Mouse (Mus musculus) neural tube, embryonic 11.5 days (tissue): ENCODE results near the gene Zfp692. TPM values are rescaled to one million over a fixed set of nuclear protein-coding genes. Genes with fewer than 3 reads are reported as not detected.
A peak's percentile ranks its signal among the peaks of the same experiment; 100 is the strongest.
"Not testable (repeated sequence)": the region's sequence is repeated elsewhere in the genome, so short reads cannot be mapped to it uniquely, and the experiment has no call there.

Experiments used
- ATAC-seq: fragments of 200-750 bp; cut with Nextera tagmentation; 2 replicates; pipeline ENCODE4 v1.8.0; 2017; ENCODE audit warnings: moderate number of reproducible peaks, mild to moderate bottlenecking, moderate TSS enrichment, moderate library complexity; ENCODE audit not compliant: insufficient read depth, low FRiP score, low TSS enrichment
- DNase-seq: peaks from one replicate; pipeline ENCODE4 v3.0.0-alpha.2; 2015; ENCODE audit warnings: low spot score
- H3K27ac ChIP-seq: fragments of 300-500 bp; sonication (generic); 2 replicates; pipeline ENCODE4 v1.5.1; 2014; ENCODE audit warnings: low read depth, mild to moderate bottlenecking, low read length
- H3K27me3 ChIP-seq: fragments of 300-500 bp; sonication (generic); 2 replicates; pipeline ENCODE4 v1.6.1; 2014; ENCODE audit warnings: mild to moderate bottlenecking, low read length, mixed read lengths; ENCODE audit not compliant: control insufficient read depth, insufficient read depth
- H3K36me3 ChIP-seq: fragments of 300-500 bp; sonication (generic); 2 replicates; pipeline ENCODE4 v1.6.1; 2014; ENCODE audit warnings: mild to moderate bottlenecking, low read length, moderate library complexity, mixed read lengths; ENCODE audit not compliant: control insufficient read depth, insufficient read depth
- H3K4me1 ChIP-seq: fragments of 300-500 bp; sonication (generic); 2 replicates; pipeline ENCODE4 v1.6.1; 2014; ENCODE audit warnings: low read length, mixed read lengths; ENCODE audit not compliant: control insufficient read depth, insufficient read depth
- H3K4me2 ChIP-seq: fragments of 300-500 bp; sonication (generic); 2 replicates; pipeline ENCODE4 v1.6.1; 2014; ENCODE audit warnings: low read depth, mild to moderate bottlenecking, moderate library complexity
- H3K4me3 ChIP-seq: fragments of 300-500 bp; sonication (generic); 2 replicates; pipeline ENCODE4 v1.5.1; 2014; ENCODE audit warnings: low read depth, low read length
- H3K9ac ChIP-seq: fragments of 300-500 bp; sonication (generic); 2 replicates; pipeline ENCODE4 v1.6.1; 2014; ENCODE audit warnings: mild to moderate bottlenecking, low read length
- H3K9me3 ChIP-seq: fragments of 300-500 bp; sonication (generic); 2 replicates; pipeline ENCODE4 v1.6.1; 2016; ENCODE audit warnings: low read length; ENCODE audit not compliant: control insufficient read depth
- WGBS: fragments of 180-500 bp; shearing (Covaris S2); extraction: QIAGEN DNeasy Blood & Tissue Kit; methylation state at CpG from one replicate; pipeline ENCODE4 v1.1.7; 2014; 5-methylcytosine and 5-hydroxymethylcytosine counted together
- polyA plus RNA-seq: library from polyadenylated mRNA; unstranded; fragments of >200 nt; fragmentation: Nextera tagmentation; extraction: Ambion mirVana; gene quantifications from 2 replicates; pipeline ENCODE4 v1.2.1, GENCODE M21; 2014

The Zfp692 gene
- polyA plus RNA-seq, 1 experiment from 2014 or later, result 15.0 TPM

DNA sequence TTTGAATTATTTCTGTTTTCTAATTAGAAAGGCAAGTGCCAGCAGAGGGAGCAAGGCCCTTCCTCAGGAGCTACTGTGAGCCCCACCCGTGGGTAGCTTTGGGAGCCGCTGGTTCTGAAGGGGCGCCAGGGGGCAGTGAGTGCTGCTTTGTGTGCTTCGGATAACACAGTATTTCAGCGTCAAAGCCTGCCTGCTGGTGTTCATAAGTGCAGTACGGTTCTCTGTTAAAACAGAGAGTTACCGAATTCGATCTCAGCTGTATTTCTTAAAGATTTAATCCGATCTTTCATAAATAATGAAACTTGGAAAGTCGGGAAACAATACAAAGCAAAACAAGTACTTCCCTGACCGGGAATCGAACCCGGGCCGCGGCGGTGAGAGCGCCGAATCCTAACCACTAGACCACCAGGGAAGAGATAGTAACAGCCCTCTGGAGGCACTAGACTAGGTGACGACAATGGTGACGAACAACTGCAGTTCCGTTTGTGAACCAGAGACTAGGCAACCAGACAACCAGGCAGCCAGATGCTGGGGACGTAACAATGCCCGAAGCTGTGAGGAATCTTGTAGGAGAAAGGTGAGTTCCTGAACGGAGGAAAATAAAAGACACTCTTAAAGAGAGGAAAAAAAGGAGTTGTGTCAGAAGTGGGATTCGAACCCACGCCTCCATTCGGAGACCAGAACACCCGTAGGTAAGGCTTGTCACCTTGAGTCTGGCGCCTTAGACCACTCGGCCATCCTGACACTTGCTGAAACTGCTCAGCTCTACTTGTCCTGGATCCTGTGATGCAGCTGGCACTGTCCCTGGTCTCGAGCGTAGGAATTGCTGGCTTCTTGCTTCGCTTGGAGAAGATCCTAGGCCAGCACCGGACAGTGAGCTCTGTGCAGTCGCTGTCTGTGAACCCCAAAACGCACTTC, 4.8 kb upstream of the Zfp692 start:
- under 1% methylated on average over 36 of the region's 36 CpGs for WGBS
- H3K4me1 ChIP-seq, result peaks cover 6% of the 10 kb centered on the region; the same call in 1 of the 2 replicates
- H3K4me2 ChIP-seq, result peak overlapping the region; percentile 50
- no peaks in the 10 kb centered on the region for H3K27me3 ChIP-seq
- H3K9ac ChIP-seq, result peak overlapping the region; percentile 53
- no peaks in the 10 kb centered on the region for H3K9me3 ChIP-seq
- H3K4me3 ChIP-seq, result peak overlapping the region; percentile 47
- peak overlapping the region; percentile 84 for H3K27ac ChIP-seq
- H3K36me3 ChIP-seq, result no peaks in the 10 kb centered on the region
- ATAC-seq (peak; percentile 93), DNase-seq (peak; percentile 99)

DNA sequence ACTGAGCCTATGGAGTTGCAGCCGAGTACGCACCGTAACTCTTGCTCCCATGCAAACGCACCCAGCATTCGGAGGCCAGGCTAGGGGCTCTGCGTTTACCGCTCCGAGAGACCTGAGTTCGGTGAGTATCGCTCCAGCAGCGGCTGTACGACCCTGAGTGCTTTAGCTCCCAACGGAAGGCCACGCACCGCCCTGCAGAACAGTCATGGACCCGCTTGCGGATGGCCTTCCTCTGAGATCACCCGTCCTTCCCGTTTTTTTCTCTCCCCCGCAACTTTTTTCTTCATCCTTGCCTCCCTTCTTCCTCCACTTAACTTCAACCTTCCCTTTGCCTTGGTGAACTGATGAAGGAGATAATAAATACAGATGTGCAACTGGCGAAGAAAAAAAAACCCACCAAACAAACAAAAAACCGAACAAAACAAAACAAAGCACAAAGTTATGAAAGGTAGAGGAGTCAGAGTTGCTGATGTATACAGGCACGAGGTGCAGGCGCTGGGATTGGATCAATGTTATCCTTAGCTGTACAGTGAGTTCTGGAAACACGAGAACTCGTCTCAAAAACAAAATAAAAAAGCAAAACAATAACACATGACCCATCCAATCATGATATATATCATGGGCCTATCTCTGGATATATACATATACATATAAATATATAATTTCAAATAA, 4.0 kb upstream of the Zfp692 start:
- Histone ChIP-seq H3K27ac (peak overlapping the region; percentile 84), H3K4me1 (peaks cover 14% of the 10 kb centered on the region), H3K36me3 (no peaks in the 10 kb centered on the region), H3K4me2 (peak overlapping the region; percentile 50), H3K9me3 (no peaks in the 10 kb centered on the region), H3K27me3 (no peaks in the 10 kb centered on the region), H3K4me3 (peak overlapping the region; percentile 47), H3K9ac (peak overlapping the region; percentile 53)
- DNase-seq (no peak), ATAC-seq (peak; percentile 51)
- WGBS, result under 1% methylated on average over 26 of the region's 26 CpGs

DNA sequence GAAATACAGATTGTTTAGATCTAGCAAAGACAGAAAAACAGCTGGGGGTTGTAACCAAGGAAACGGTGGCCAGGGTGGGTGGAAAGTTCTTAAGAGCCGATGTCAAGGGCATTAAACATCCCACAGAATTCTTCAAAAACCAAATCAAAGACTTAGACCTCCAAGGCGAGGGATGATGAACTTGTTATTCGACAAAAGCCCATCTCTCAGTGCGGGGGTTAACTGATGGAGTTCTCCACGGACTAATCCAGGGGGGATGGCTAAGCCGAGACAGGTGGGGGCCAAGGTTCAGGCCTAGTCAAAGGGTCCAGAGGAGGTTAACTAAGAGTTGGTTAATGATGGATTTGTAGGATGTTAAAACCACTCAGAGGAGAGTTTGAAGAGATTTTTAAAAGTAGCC, 3.3 kb upstream of the Zfp692 start:
- ATAC-seq (no peak), DNase-seq (peak; percentile 18)
- WGBS, result 27% methylated on average over 7 of the region's 7 CpGs
- Histone ChIP-seq H3K9ac (no peak overlapping the region), H3K4me3 (peak overlapping the region; percentile 15; the same call in 1 of the 2 replicates), H3K27me3 (no peaks in the 10 kb centered on the region), H3K27ac (no peak overlapping the region), H3K36me3 (no peaks in the 10 kb centered on the region), H3K4me2 (peak overlapping the region; percentile 31), H3K9me3 (no peaks in the 10 kb centered on the region), H3K4me1 (peaks cover 15% of the 10 kb centered on the region)

DNA sequence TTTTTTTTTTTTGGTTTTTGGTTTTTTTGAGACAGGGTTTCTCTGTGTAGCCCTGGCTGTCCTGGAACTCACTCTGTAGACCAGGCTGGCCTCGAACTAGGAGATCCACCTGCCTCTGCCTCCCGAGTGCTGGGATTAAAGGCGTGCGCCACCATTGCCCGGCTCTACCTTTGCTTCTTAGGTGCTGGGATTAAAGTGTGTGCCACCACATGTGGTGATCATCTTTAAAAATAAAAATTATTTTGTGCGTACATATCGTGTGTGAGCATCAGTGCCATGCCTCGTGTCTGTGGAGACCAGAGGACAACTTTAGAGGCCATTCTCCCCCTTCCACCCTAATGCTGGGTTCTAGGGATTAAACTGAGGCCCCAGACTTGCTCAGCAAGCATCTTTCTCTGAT, 1.6 kb upstream of the Zfp692 start:
- not testable (repeated sequence) for H3K27ac ChIP-seq, DNase-seq, H3K9ac ChIP-seq, ATAC-seq, H3K9me3 ChIP-seq, H3K4me2 ChIP-seq, H3K27me3 ChIP-seq, H3K4me3 ChIP-seq, H3K36me3 ChIP-seq
- H3K4me1 ChIP-seq, result peaks cover 15% of the 10 kb centered on the region
- WGBS, result 94% methylated on average over 8 of the region's 8 CpGs

DNA sequence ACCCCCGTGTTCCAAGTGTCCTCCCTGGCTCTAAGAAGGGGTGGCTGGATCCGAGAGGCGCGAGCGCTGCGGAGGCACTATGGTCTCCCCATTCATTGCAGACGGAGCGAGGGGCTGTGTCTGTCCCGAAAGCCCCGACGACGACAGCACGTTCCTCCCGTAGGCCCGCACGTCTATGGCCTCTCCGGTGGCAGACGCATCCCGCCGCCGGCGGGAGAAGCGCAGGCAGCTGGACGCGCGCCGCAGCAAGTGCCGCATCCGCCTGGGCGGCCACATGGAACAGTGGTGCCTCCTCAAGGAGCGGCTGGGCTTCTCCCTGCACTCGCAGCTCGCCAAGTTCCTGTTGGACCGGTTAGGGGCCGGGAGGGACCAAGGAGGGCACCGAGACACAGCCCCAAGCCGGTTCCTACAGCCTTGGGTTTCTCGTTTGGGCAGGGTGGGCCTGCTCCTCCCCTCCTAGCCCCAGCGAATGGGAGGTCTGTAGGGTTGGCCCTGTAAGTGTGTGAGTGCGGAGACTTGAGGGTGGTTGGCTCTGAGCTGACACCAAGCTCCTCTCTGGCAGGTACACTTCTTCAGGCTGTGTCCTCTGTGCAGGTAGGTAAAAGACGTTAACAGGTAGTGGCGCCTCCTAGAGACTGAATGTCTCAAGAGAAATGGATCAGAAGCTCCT, 677 bp downstream of the Zfp692 start:
- Histone ChIP-seq H3K27me3 (no peaks in the 10 kb centered on the region), H3K4me2 (peak overlapping the region; percentile 81), H3K9me3 (no peaks in the 10 kb centered on the region), H3K4me1 (peaks cover 15% of the 10 kb centered on the region), H3K9ac (peak overlapping the region; percentile 80), H3K4me3 (peak overlapping the region; percentile 46), H3K36me3 (peaks cover 3% of the 10 kb centered on the region), H3K27ac (0 out of 2 replicates have a peak overlapping the region, but pooled peaks have one; percentile 44)
- ATAC-seq, result peak; percentile 39
- peak; percentile 77 for DNase-seq
- WGBS, result under 1% methylated on average over 40 of the region's 42 CpGs

DNA sequence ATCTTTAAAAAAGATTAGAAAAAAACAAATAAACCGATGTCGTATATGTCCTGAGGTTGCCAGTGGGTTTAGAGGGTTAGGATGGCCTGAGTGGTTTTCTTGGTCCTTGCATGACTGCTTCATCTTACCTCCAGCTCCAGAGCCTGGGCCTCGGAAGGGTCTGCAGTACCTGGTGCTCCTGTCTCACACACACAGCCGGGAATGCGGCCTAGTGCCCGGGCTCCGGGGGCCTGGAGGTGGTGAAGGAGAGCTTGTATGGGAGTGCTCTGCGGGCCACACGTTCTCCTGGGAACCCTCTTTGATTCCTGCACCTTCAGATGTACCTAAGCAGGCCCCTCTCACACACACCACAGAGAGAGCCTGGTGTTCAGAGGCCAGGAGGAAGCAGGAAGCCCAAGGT, 1.8 kb downstream of the Zfp692 start:
- Histone ChIP-seq H3K36me3 (peaks cover 3% of the 10 kb centered on the region), H3K27ac (no peak overlapping the region), H3K27me3 (no peaks in the 10 kb centered on the region), H3K9ac (no peak overlapping the region), H3K9me3 (no peaks in the 10 kb centered on the region), H3K4me2 (no peak overlapping the region), H3K4me1 (peaks cover 13% of the 10 kb centered on the region), H3K4me3 (no peak overlapping the region)
- no peak for ATAC-seq
- WGBS, result 94% methylated on average over 9 of the region's 9 CpGs
- no peak for DNase-seq

DNA sequence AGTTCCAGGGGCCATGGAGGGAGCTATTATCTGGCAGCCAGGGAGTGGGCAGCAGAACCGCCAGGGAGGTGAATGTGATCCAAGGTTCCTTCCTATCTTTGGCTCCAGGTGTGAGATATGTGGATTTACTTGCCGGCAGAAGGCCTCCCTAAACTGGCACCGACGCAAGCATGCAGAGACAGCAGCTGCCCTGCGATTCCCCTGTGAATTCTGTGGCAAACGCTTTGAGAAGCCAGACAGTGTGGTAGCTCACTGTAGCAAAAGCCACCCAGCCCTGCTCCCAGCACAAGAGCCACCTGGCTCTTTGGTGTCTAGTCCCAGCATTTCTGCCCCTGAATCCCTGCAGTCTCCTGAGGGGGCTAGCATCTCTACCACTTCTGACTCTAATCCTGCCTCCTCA, 7.2 kb downstream of the Zfp692 start:
- WGBS, result 88% methylated on average over 6 of the region's 6 CpGs
- no peaks in the 10 kb centered on the region for H3K27me3 ChIP-seq

DNA sequence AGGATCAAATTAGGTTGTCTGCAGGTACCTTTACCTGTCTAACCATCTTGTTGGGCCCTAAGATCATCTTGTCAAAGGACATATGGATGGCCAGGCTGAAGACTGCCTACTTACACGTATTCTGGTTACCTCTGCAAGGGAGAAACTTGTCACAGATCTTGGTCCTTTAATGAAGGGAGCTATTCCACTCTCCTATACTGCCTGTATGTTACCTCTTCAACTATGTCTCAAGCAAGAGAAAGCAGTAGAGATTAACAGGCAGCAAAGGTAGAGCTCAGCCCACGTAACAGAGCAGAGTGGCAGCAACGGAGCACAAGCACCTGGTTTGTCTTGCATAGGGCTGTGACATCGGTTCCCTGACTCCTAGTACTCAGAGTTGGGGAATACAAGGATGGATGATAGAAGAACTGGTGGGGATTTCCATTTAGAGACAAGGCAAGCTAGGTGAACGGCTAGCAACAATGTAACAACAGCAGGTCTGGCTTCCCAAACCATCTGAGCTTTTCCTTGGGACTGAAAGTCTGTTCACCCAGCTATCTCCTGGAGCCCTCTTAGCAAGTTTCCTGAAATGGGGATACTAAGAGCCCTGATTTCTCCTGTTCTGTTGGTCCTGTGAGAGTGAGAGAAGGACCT, 8.8 kb downstream of the Zfp692 start:
- Histone ChIP-seq H3K27me3 (no peaks in the 10 kb centered on the region), H3K9me3 (no peaks in the 10 kb centered on the region), H3K9ac (no peak overlapping the region), H3K4me2 (no peak overlapping the region), H3K36me3 (peaks cover 3% of the 10 kb centered on the region; the same call in 1 of the 2 replicates), H3K4me1 (no peaks in the 10 kb centered on the region), H3K27ac (no peak overlapping the region), H3K4me3 (no peak overlapping the region)
- DNase-seq, result no peak
- ATAC-seq, result no peak
- WGBS, result 94% methylated on average over 5 of the region's 5 CpGs

More for the DNA sequence above, 7.2 kb downstream of the Zfp692 start:
- ATAC-seq, result no peak
- no peak overlapping the region for H3K4me3 ChIP-seq
- peaks cover 5% of the 10 kb centered on the region for H3K36me3 ChIP-seq
- H3K9me3 ChIP-seq, result no peaks in the 10 kb centered on the region
- DNase-seq, result no peak
- no peak overlapping the region for H3K4me2 ChIP-seq
- no peak overlapping the region for H3K27ac ChIP-seq
- H3K4me1 ChIP-seq, result no peaks in the 10 kb centered on the region
- H3K9ac ChIP-seq, result no peak overlapping the region
